Mouse (Mus musculus) bone marrow, adult 2 months (tissue): Measurements from ENCODE around the gene 4930447C04Rik. TPM values are rescaled to one million over a fixed set of nuclear protein-coding genes. Genes with fewer than 3 reads are reported as not detected.

ENCODE experiments used
- H3K27ac ChIP-seq: fragments of 200-500 bp; 2 replicates; pipeline ENCODE4 v1.5.1; 2012; ENCODE audit warnings: low read depth, mild to moderate bottlenecking, control low read depth, inconsistent platforms, low read length; ENCODE audit not compliant: control insufficient read depth, poor library complexity, insufficient read depth
- H3K4me1 ChIP-seq: fragments of 200-500 bp; 2 replicates; pipeline ENCODE4 v1.6.1; 2011; ENCODE audit warnings: low read length; ENCODE audit not compliant: control insufficient read depth, insufficient read depth
- H3K4me3 ChIP-seq: fragments of 200-500 bp; replicated peaks from 2 replicates; pipeline ENCODE3; 2011; ENCODE audit warnings: mild to moderate bottlenecking, low read depth, low read length, control low read depth; ENCODE audit not compliant: control insufficient read depth
- CTCF ChIP-seq: fragments of 200-500 bp; IDR thresholded peaks from 2 replicates; pipeline ENCODE4 v1.5.1; 2011; ENCODE audit warnings: low read length, control low read depth; ENCODE audit not compliant: control insufficient read depth, insufficient read depth
- POLR2A ChIP-seq: fragments of 200-500 bp; IDR thresholded peaks from 2 replicates; pipeline ENCODE4 v1.6.1; 2011; ENCODE audit warnings: low read depth, mild to moderate bottlenecking, control low read depth, low read length, borderline replicate concordance; ENCODE audit not compliant: control insufficient read depth
- WGBS: fragments of 180-500 bp; shearing (Covaris S2); methylation state at CpG from one replicate; pipeline ENCODE4 v1.1.7; 2018; 5-methylcytosine and 5-hydroxymethylcytosine counted together
- polyA plus RNA-seq: library from polyadenylated mRNA; stranded (reverse); fragments of >200 nt; gene quantifications from 2 replicates; pipeline ENCODE4 v1.2.4, GENCODE M21; 2011; ENCODE audit warnings: low replicate concordance; ENCODE audit not compliant: missing spikeins, insufficient read depth, insufficient read length

4930447C04Rik gene
- polyA plus RNA-seq, 1 experiment: 2.3 TPM

DNA sequence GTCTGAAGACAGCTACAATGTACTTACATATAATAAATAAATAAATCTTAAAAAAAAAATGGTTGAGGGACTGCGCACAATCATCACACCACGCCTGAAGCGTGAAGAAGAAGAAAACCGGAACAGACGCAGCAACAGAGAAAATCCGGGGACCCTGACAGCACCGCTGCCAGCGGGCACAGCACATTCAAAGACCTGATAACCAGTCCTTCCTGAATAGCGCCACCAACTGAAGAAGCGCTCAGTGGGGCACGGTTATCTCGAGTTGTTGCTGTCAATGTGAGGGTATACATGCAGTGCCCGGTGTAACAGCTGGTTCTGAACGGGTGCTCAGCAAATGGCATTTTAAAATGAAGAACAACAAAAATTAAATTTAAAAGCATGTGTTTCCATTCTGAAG is 30.0 kb upstream of the 4930447C04Rik start:
- Histone ChIP-seq H3K27ac (no peak overlapping the region), H3K4me1 (no peaks in the 10 kb centered on the region), H3K4me3 (no peak overlapping the region)
- no peak for TF ChIP-seq POLR2A
- TF ChIP-seq CTCF: no peak
- WGBS: 74% methylated on average over 14 of the region's 14 CpGs

DNA sequence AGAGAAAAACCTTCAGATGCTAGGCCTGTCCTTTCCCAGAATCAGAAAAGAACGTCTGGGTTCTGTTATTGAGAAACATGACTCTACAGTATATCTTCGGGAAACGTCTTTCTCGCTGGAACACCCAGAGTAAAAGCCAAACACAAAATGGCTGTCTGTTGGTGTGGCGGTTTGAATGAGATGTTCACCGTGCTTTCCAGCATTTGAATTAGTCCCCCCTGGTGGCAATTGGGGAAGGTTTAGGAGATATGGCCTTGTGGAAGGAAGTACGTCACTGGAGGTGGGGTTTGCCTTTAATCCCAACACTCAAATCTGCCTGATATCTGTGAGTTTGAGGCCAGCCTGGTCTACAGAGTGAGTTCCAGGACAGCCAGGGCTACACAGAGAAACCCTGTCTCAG is 27.0 kb upstream of the 4930447C04Rik start:
- Histone ChIP-seq H3K27ac (no peak overlapping the region), H3K4me1 (no peaks in the 10 kb centered on the region), H3K4me3 (no peak overlapping the region)
- TF ChIP-seq CTCF (no peak), POLR2A (no peak)
- WGBS: 82% methylated on average over 7 of the region's 7 CpGs

DNA sequence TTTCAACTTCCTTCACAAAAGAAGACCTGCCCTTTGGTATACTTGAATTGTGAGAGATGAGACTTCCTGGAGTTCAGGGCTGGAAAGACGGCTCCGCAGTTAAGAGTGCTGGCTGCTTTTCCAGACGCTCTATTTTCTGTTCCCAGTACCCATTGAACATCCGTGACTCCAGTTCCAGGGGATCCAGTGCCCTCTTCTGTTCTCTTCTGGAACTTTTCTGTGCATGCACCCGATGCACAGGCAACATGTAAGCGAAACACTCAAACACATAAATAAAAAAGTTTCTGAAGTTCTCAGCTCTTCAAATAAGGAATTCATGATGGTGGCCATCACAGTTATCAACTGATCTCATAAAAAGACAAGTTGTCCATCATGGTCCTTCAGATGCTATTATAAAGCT is 22.2 kb upstream of the 4930447C04Rik start:
- no peaks in the 10 kb centered on the region for H3K4me1 ChIP-seq
- no peak for TF ChIP-seq CTCF
- no peak for TF ChIP-seq POLR2A
- whole genome bisulfite sequencing: 81% methylated on average over 6 of the region's 6 CpGs
- H3K4me3 ChIP-seq: no peak overlapping the region
- H3K27ac ChIP-seq: no peak overlapping the region

- no peak for TF ChIP-seq CTCF
- Histone ChIP-seq H3K27ac (no peak overlapping the region), H3K4me3 (no peak overlapping the region), H3K4me1 (no peaks in the 10 kb centered on the region)
- WGBS: 91% methylated on average over 3 of the region's 3 CpGs
These were observed 17.9 kb upstream of the 4930447C04Rik start for GRCm38 (mm10) chr12:72958446-72958845.

DNA sequence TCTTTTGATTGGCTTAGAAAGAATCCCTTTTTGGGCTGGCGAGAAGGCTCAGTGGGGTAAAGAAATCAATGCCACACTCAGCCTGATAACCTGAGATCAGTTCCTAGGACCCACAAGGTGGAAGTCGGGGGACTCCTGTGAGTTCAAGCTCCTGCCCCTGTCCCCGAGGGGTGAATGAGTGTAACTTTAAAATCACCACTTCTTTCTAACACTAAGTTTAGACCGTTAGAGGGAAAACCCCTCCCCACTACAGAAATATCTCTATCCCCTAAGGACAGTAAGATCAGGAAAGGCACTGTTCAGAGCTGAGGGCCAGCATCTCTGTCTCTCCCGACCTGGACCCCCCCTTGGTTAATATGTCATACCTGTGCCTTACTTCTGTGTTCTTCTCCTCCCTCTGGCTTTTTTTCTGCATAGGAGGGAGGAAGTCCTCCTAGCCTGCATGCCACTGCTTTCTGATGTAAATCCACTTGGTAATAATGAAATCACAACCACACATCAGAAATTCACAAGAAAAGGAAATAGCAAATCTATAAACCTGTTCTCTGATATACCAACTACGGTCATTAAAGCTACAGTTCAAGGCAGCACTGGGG is 17.4 kb upstream of the 4930447C04Rik start:
- Histone ChIP-seq H3K4me1 (no peaks in the 10 kb centered on the region), H3K4me3 (no peak overlapping the region), H3K27ac (no peak overlapping the region)
- 56% methylated on average over 6 of the region's 6 CpGs for WGBS
- TF ChIP-seq CTCF (no peak), POLR2A (no peak)

DNA sequence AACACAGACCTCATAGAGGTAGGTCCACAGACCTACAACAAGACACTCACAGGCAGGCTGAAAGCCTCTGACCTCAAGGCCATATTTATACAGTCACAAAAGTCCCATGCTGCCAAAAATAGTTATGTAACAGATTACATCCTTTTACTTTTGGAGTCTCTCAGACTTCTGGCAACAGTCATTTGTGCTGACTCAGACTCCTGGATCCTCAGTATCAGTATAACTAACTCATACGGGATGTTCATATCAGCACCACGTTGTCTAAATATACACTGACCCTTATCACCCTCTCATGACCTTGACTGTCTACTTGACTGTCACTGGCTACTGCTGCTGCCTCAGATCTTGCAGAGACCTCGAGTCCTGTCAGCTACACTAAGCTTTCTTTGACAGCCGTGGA is 14.3 kb upstream of the 4930447C04Rik start:
- H3K4me1 ChIP-seq: no peaks in the 10 kb centered on the region
- H3K4me3 ChIP-seq: no peak overlapping the region
- TF ChIP-seq POLR2A: no peak
- TF ChIP-seq CTCF: no peak
- 52% methylated on average over 4 of the region's 4 CpGs for WGBS
- H3K27ac ChIP-seq: no peak overlapping the region

DNA sequence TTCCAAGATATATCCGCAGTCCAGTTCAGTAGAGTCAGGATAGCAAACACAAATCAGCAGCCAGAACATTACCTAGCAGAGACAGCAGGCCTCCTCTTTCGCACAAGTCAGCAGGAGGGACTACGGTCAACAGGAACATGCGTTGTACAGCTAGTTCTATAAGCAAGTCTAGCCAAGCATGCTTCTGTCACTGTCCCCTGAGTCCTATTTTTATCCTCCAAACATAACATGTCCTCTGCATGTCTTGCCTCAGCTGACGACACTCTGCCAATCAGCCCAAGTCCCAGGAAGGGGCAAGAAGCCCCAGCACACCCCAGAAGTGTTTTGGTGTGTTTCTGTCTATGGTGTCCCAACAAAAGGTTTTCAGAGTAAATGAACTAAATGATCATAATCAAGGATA is 13.3 kb upstream of the 4930447C04Rik start:
- Histone ChIP-seq H3K27ac (no peak overlapping the region), H3K4me3 (no peak overlapping the region), H3K4me1 (no peaks in the 10 kb centered on the region)
- WGBS: 83% methylated on average over 5 of the region's 5 CpGs
- TF ChIP-seq CTCF: no peak
- TF ChIP-seq POLR2A: no peak

DNA sequence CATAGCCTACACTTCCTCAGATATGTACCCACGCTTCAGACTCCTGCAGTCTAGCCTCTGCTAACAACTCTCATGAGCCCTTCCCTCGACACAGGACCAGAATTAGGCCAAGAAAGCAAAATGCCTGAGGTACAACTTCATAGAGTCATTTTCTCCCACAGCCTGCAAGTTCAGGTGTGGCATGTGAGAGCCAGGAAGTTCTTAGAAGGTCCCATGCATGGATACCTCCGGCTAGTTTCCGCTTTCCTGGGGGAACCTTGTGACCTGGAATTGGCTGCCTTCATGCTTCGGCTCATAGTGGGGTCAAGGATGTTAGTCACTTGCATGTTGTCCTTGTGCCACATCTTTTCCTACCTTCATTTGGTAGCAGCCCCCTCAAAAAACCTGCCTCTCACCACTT is 12.5 kb upstream of the 4930447C04Rik start:
- Histone ChIP-seq H3K4me3 (no peak overlapping the region), H3K4me1 (no peaks in the 10 kb centered on the region), H3K27ac (no peak overlapping the region)
- TF ChIP-seq POLR2A (no peak), CTCF (no peak)
- 76% methylated on average over 5 of the region's 5 CpGs for WGBS

DNA sequence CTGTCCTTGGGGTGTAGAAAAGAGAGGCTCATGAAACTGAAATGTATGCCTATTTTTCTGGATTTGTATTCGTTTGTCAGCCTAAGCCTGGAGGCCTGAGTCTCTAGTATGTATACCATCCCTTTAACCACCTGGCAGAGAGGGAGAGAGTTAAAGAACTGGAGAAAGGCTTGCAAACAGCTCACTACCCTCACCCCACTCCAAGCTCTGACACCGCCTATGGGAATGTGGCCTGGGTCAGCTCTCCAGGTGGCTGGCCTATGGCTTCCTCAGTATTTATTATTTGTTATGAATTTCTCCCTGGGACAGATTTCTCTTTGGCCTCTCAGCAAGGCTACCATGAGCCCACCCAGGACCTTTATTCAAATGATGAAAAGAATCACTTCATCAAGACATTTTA is 6.8 kb upstream of the 4930447C04Rik start:
- H3K27ac ChIP-seq: no peak overlapping the region
- WGBS: 52% methylated on average over 2 of the region's 2 CpGs
- no peaks in the 10 kb centered on the region for H3K4me1 ChIP-seq
- TF ChIP-seq CTCF (no peak), POLR2A (no peak)
- no peak overlapping the region for H3K4me3 ChIP-seq

DNA sequence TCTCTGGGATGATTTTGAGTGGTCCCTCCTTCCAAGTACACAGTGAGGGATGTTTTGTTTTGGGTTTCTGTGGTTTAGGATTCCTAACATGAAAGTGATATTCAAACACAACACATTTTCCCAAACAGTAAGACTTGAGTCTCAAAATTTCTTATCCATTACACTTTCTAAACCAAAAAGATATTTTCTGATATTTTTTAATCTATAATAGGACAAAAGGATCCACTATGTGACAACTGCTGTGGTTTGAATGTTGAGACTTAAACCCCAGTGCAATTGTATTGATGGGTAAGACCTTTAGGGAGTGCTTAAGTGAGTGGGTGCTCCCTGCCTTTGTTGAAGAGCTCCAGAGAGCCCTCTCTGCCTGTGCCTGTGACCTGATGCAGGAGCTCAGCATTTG is 6.2 kb upstream of the 4930447C04Rik start:
- Histone ChIP-seq H3K27ac (no peak overlapping the region), H3K4me1 (no peaks in the 10 kb centered on the region), H3K4me3 (no peak overlapping the region)
- TF ChIP-seq POLR2A (no peak), CTCF (no peak)
